27 mouse cellular contexts compared by ENCODE assay signal in genomic region chr6:135232443-135233182, GRCm38 (mm10). TPM values are rescaled to one million over a fixed set of nuclear protein-coding genes. Genes with fewer than 3 reads are reported as not detected.
DNase-seq lines count a peak whose midpoint lies in the region; ATAC-seq and TF ChIP-seq lines count a peak whose summit lies in the region.
"Had no signal": no experiment of that assay in that cellular context is flagged by ENCODE, and none has a peak within 500 bp of the region (broad histone marks: within the 10 kb centered on the region; RNA-seq: fewer than 3 reads in every experiment).

No protein-coding gene starts in this region.

- peaks cover 9% of the 10 kb centered on the region for H3K4me1 ChIP-seq in forebrain, embryonic 10.5 days
- H3K4me1 ChIP-seq in forebrain, embryonic 14.5 days (ENCODE audit: control insufficient read depth, insufficient read depth, low read length) = no peaks in the 10 kb centered on the region
- no peaks in the 10 kb centered on the region for H3K4me1 ChIP-seq in hindbrain, postnatal 0 days (ENCODE audit: insufficient read depth, low read length)
- H3K4me1 ChIP-seq in hindbrain, embryonic 11.5 days (replicated peaks; ENCODE audit: control insufficient read depth, insufficient read depth, low read length) = no peaks in the 10 kb centered on the region
- H3K4me1 ChIP-seq: embryonic facial prominence, embryonic 15.5 days; hindbrain, embryonic 15.5 days; midbrain, embryonic 15.5 days; neural tube, embryonic 12.5 days had no signal

- 0 out of 2 replicates have a peak overlapping the region, but pooled peaks have one; percentile 8 for H3K27ac ChIP-seq in forebrain, embryonic 10.5 days
- H3K27ac ChIP-seq in forebrain, embryonic 14.5 days (ENCODE audit: low read depth, low read length) = no peak overlapping the region
- H3K27ac ChIP-seq in hindbrain, postnatal 0 days = no peak overlapping the region
- no peak overlapping the region for H3K27ac ChIP-seq in hindbrain, embryonic 11.5 days (ENCODE audit: low read depth, low read length)
- H3K27ac ChIP-seq: embryonic facial prominence, embryonic 15.5 days; hindbrain, embryonic 15.5 days; limb, embryonic 15.5 days; liver, embryonic 14.5 days; midbrain, embryonic 15.5 days; neural tube, embryonic 12.5 days had no signal

- no peak for ATAC-seq in forebrain, embryonic 14.5 days
- ATAC-seq in hindbrain, postnatal 0 days = peak; percentile 48; the same call in 1 of the 2 replicates
- ATAC-seq in hindbrain, embryonic 11.5 days (ENCODE audit: low FRiP score) = no peak
- ATAC-seq: intestine, embryonic 16.5 days; midbrain, embryonic 15.5 days had no signal

- peaks cover 39% of the 10 kb centered on the region for H3K36me3 ChIP-seq in forebrain, embryonic 10.5 days (replicated peaks)
- peaks cover 64% of the 10 kb centered on the region for H3K36me3 ChIP-seq in forebrain, embryonic 14.5 days (ENCODE audit: control insufficient read depth, insufficient read depth, low read length)
- peaks cover 25% of the 10 kb centered on the region for H3K36me3 ChIP-seq in hindbrain, postnatal 0 days (ENCODE audit: insufficient read depth, low read length)
- no peaks in the 10 kb centered on the region for H3K36me3 ChIP-seq in hindbrain, embryonic 11.5 days (ENCODE audit: control insufficient read depth, insufficient read depth, low read length)

- no peaks in the 10 kb centered on the region for H3K27me3 ChIP-seq in forebrain, embryonic 10.5 days (ENCODE audit: poor library complexity, severe bottlenecking)
- H3K27me3 ChIP-seq in forebrain, embryonic 14.5 days (replicated peaks; ENCODE audit: control insufficient read depth, insufficient read depth, low read length) = no peaks in the 10 kb centered on the region
- H3K27me3 ChIP-seq in hindbrain, postnatal 0 days (ENCODE audit: insufficient read depth, low read length) = no peaks in the 10 kb centered on the region
- H3K27me3 ChIP-seq in hindbrain, embryonic 11.5 days (ENCODE audit: control insufficient read depth, insufficient read depth, low read length) = no peaks in the 10 kb centered on the region
- H3K27me3 ChIP-seq: embryonic facial prominence, embryonic 15.5 days; hindbrain, embryonic 15.5 days; limb, embryonic 15.5 days; midbrain, embryonic 15.5 days; neural tube, embryonic 12.5 days had no signal

- DNase-seq in forebrain, embryonic 10.5 days (ENCODE audit: extremely low spot score, low spot score) = no peak
- DNase-seq in forebrain, embryonic 14.5 days (ENCODE audit: low spot score) = no peak
- peak; percentile 1 for DNase-seq in hindbrain, postnatal 0 days (ENCODE audit: low spot score)
- no peak for DNase-seq in hindbrain, embryonic 11.5 days (ENCODE audit: low spot score)
- peak; percentile 75 for DNase-seq in right cerebral cortex, adult 18-20 months
- no peak for DNase-seq in right cerebral cortex, postnatal 14 days
- peak; percentile 55 to 72 for DNase-seq in right cerebral cortex, postnatal 36 days (ENCODE audit: low spot score in 2 of 2)
- no peak for DNase-seq in kidney, adult 8-10 months
- DNase-seq: adrenal gland, postnatal 10 days; cerebellum, adult 2 months; cerebellum, postnatal 36 days; gastrocnemius, postnatal 25 days; heart, adult 18-20 months; heart, postnatal 14 days; kidney, postnatal 25 days; lung, embryonic 14.5 days; thymus, postnatal 25 days had no signal

- 85% methylated on average over 12 of the region's 12 CpGs for WGBS in forebrain, embryonic 10.5 days
- 76% methylated on average over 12 of the region's 12 CpGs for WGBS in forebrain, embryonic 14.5 days
- WGBS in hindbrain, postnatal 0 days = 47% methylated on average over 12 of the region's 12 CpGs
- WGBS in hindbrain, embryonic 11.5 days = 66% methylated on average over 12 of the region's 12 CpGs

- H3K9ac ChIP-seq in forebrain, embryonic 14.5 days (ENCODE audit: low read length) = no peak overlapping the region
- no peak overlapping the region for H3K9ac ChIP-seq in hindbrain, postnatal 0 days (replicated peaks; ENCODE audit: low read length)
- H3K9ac ChIP-seq in hindbrain, embryonic 11.5 days (ENCODE audit: low read depth, low read length) = no peak overlapping the region
- H3K9ac ChIP-seq: embryonic facial prominence, embryonic 15.5 days; heart, embryonic 12.5 days; hindbrain, embryonic 15.5 days; limb, embryonic 15.5 days; liver, embryonic 14.5 days; lung, embryonic 14.5 days; midbrain, embryonic 15.5 days; neural tube, embryonic 12.5 days had no signal

- no peak overlapping the region for H3K4me2 ChIP-seq in forebrain, embryonic 14.5 days (ENCODE audit: low read length)
- H3K4me2 ChIP-seq in hindbrain, postnatal 0 days (ENCODE audit: low read depth, low read length) = no peak overlapping the region
- no peak overlapping the region for H3K4me2 ChIP-seq in hindbrain, embryonic 11.5 days (replicated peaks; ENCODE audit: low read depth, low read length)
- H3K4me2 ChIP-seq: embryonic facial prominence, embryonic 15.5 days; heart, embryonic 12.5 days; hindbrain, embryonic 15.5 days; limb, embryonic 15.5 days; lung, embryonic 14.5 days; midbrain, embryonic 15.5 days; neural tube, embryonic 12.5 days had no signal

- no peak for TF ChIP-seq CTCF in hindbrain, postnatal 0 days (IDR thresholded peaks at IDR 0.05; ENCODE audit: low read depth)

- H3K4me3 ChIP-seq in forebrain, embryonic 10.5 days = no peak overlapping the region
- H3K4me3 ChIP-seq in forebrain, embryonic 14.5 days (ENCODE audit: low read depth, low read length) = no peak overlapping the region
- H3K4me3 ChIP-seq in hindbrain, postnatal 0 days (ENCODE audit: low read length) = no peak overlapping the region
- H3K4me3 ChIP-seq in hindbrain, embryonic 11.5 days (ENCODE audit: low read depth, low read length) = no peak overlapping the region
- H3K4me3 ChIP-seq: embryonic facial prominence, embryonic 15.5 days; heart, embryonic 12.5 days; hindbrain, embryonic 15.5 days; limb, embryonic 15.5 days; midbrain, embryonic 15.5 days; neural tube, embryonic 12.5 days had no signal

- H3K9me3 ChIP-seq in forebrain, embryonic 10.5 days = no peaks in the 10 kb centered on the region
- no peaks in the 10 kb centered on the region for H3K9me3 ChIP-seq in forebrain, embryonic 14.5 days (replicated peaks; ENCODE audit: control insufficient read depth, low read length)
- H3K9me3 ChIP-seq in hindbrain, postnatal 0 days (ENCODE audit: low read length) = no peaks in the 10 kb centered on the region
- H3K9me3 ChIP-seq in hindbrain, embryonic 11.5 days (ENCODE audit: control insufficient read depth, low read length) = no peaks in the 10 kb centered on the region
- H3K9me3 ChIP-seq: embryonic facial prominence, embryonic 15.5 days; heart, embryonic 12.5 days; hindbrain, embryonic 15.5 days; limb, embryonic 15.5 days; midbrain, embryonic 15.5 days; neural tube, embryonic 12.5 days had no signal

RNA-seq across cellular contexts. Expression of gene Gsg1, which starts 21.5 kb away (rescaled TPM):
- polyA plus RNA-seq in forebrain, embryonic 10.5 days (2016; fragmentation: Nextera tagmentation; extraction: Ambion mirVana) = 0.16 TPM in 1 of 2 replicates, not detected in the other
- 0.31 and 0.55 TPM in 2 replicates for polyA plus RNA-seq in forebrain, embryonic 14.5 days (2014; fragmentation: Nextera tagmentation; extraction: Ambion mirVana)
- total RNA-seq in hindbrain, postnatal 0 days (2014; rRNA removed) = 1.1 TPM in 1 of 2 replicates, not detected in the other
- polyA plus RNA-seq in hindbrain, postnatal 0 days (2015; fragmentation: Nextera tagmentation; extraction: Ambion mirVana) = 0.18 and 0.31 TPM in 2 replicates
- 0.32 and 0.66 TPM in 2 replicates for polyA plus RNA-seq in hindbrain, embryonic 11.5 days (2014; fragmentation: Nextera tagmentation; extraction: Ambion mirVana)
- total RNA-seq: adrenal gland, postnatal 10 days; gastrocnemius, postnatal 25 days; left cerebral cortex, postnatal 10 days; megakaryocyte-erythroid progenitor cell, adult 5-6 weeks had no signal
- polyA plus RNA-seq: hindbrain, embryonic 15.5 days; midbrain, embryonic 15.5 days had no signal

RNA-seq across cellular contexts. Expression of gene Hebp1, which starts 34.8 kb away (rescaled TPM):
- 3.5 and 7.6 TPM in 2 replicates for polyA plus RNA-seq in forebrain, embryonic 10.5 days (2016; fragmentation: Nextera tagmentation; extraction: Ambion mirVana)
- 4.6 and 6.8 TPM in 2 replicates for polyA plus RNA-seq in forebrain, embryonic 14.5 days (2014; fragmentation: Nextera tagmentation; extraction: Ambion mirVana)
- total RNA-seq in hindbrain, postnatal 0 days (2014; rRNA removed) = 5.7 and 8.3 TPM in 2 replicates
- polyA plus RNA-seq in hindbrain, postnatal 0 days (2015; fragmentation: Nextera tagmentation; extraction: Ambion mirVana) = 10.3 and 13.2 TPM in 2 replicates
- polyA plus RNA-seq in hindbrain, embryonic 11.5 days (2014; fragmentation: Nextera tagmentation; extraction: Ambion mirVana) = 2.6 and 4.1 TPM in 2 replicates

RNA-seq across cellular contexts. Expression of gene Fam234b, which starts 34.8 kb away (rescaled TPM):
- 23.3 and 25.4 TPM in 2 replicates for polyA plus RNA-seq in forebrain, embryonic 10.5 days (2016; fragmentation: Nextera tagmentation; extraction: Ambion mirVana)
- polyA plus RNA-seq in forebrain, embryonic 14.5 days (2014; fragmentation: Nextera tagmentation; extraction: Ambion mirVana) = 75.5 and 95.1 TPM in 2 replicates
- 75.7 and 79.0 TPM in 2 replicates for total RNA-seq in hindbrain, postnatal 0 days (2014; rRNA removed)
- polyA plus RNA-seq in hindbrain, postnatal 0 days (2015; fragmentation: Nextera tagmentation; extraction: Ambion mirVana) = 86.6 and 92.0 TPM in 2 replicates
- 32.5 and 34.2 TPM in 2 replicates for polyA plus RNA-seq in hindbrain, embryonic 11.5 days (2014; fragmentation: Nextera tagmentation; extraction: Ambion mirVana)

Comparison
In these comparisons a context has a peak if more than half of its experiments do, and no peak if none do; other contexts are left out.
1. DNase-seq: peak in hindbrain, postnatal 0 days (single experiment), right cerebral cortex, adult 18-20 months (single experiment) and right cerebral cortex, postnatal 36 days (2 of 2); none in forebrain, embryonic 10.5 days (single experiment), forebrain, embryonic 14.5 days (single experiment), hindbrain, embryonic 11.5 days (single experiment), right cerebral cortex, postnatal 14 days (single experiment) and kidney, adult 8-10 months (0 of 2).